Mouse (Mus musculus) CH12.LX (cell line): ENCODE measurements around the gene Adora2b. TPM values are rescaled to one million over a fixed set of nuclear protein-coding genes. Genes with fewer than 3 reads are reported as not detected.

Source experiments
- DNase-seq: peaks from one replicate; pipeline ENCODE4 v3.0.0-alpha.2; 2013; ENCODE audit errors: extremely low read depth
- H3K27ac ChIP-seq: 2 replicates; pipeline ENCODE4 v1.5.1; 2012; ENCODE audit warnings: low read depth, mild to moderate bottlenecking, control low read depth, moderate library complexity; ENCODE audit not compliant: insufficient read depth
- H3K27me3 ChIP-seq: replicated peaks from 2 replicates; pipeline ENCODE3; 2012; ENCODE audit warnings: inconsistent platforms
- H3K36me3 ChIP-seq, 2 experiments: replicated peaks in 1 of 2; 2 replicates each; pipeline versions ENCODE3 to v1.6.1; 2012; ENCODE audit warnings: inconsistent platforms in 1 of 2, low read length in 1 of 2, mild to moderate bottlenecking in 1 of 2, mixed read lengths in 1 of 2, moderate library complexity in 1 of 2; ENCODE audit not compliant: control insufficient read depth in 1 of 2, insufficient read depth in 1 of 2
- H3K4me1 ChIP-seq, 2 experiments: 2 replicates each; pipeline ENCODE4 v1.6.1; 2012; ENCODE audit warnings: inconsistent platforms in 1 of 2, moderate library complexity in 1 of 2; ENCODE audit not compliant: insufficient read depth in 2 of 2, control insufficient read depth in 1 of 2
- H3K4me2 ChIP-seq: 2 replicates; pipeline ENCODE4 v1.6.1; 2012; ENCODE audit warnings: low read depth, mild to moderate bottlenecking, control low read depth; ENCODE audit not compliant: poor library complexity, insufficient read depth, severe bottlenecking
- H3K4me3 ChIP-seq, 3 experiments: fragments of 150-350 bp in 1 of 3; sonication (generic) in 1 of 3; replicated peaks in 1 of 3; 2 replicates each; pipeline versions ENCODE3 to v1.5.1; 2011 to 2012; ENCODE audit warnings: low read depth in 2 of 3, low read length in 2 of 3, mild to moderate bottlenecking in 2 of 3, moderate library complexity in 2 of 3, control low read depth in 1 of 3, improper control_type of control experiment in 1 of 3, inconsistent platforms in 1 of 3, mixed read lengths in 1 of 3; ENCODE audit not compliant: poor library complexity in 1 of 3
- H3K79me2 ChIP-seq: replicated peaks from 2 replicates; pipeline ENCODE4 v1.6.1; 2012; ENCODE audit warnings: mild to moderate bottlenecking, moderate library complexity; ENCODE audit not compliant: control insufficient read depth, poor library complexity, insufficient read depth, severe bottlenecking; ENCODE audit errors: extremely low read depth
- H3K9ac ChIP-seq: 2 replicates; pipeline ENCODE4 v1.6.1; 2012; ENCODE audit warnings: low read depth, mild to moderate bottlenecking, control low read depth, moderate library complexity; ENCODE audit not compliant: insufficient read depth
- H3K9me3 ChIP-seq: replicated peaks from 2 replicates; pipeline ENCODE3; 2012; ENCODE audit warnings: low read length, inconsistent platforms, mixed read lengths
- BHLHE40 ChIP-seq: IDR thresholded peaks from 2 replicates; pipeline ENCODE4 v1.6.1; 2011; ENCODE audit warnings: mild to moderate bottlenecking, low read depth, low read length, improper control_type of control experiment
- CHD1 ChIP-seq: IDR thresholded peaks from 2 replicates; pipeline ENCODE4 v1.6.1; 2012; ENCODE audit warnings: low read depth, low read length, improper control_type of control experiment, inconsistent platforms
- CHD2 ChIP-seq: IDR thresholded peaks from 2 replicates; pipeline ENCODE4 v1.6.1; 2011; ENCODE audit warnings: low read length, improper control_type of control experiment
- CTCF ChIP-seq, 2 experiments: IDR thresholded peaks in 1 of 2; conservative IDR thresholded peaks in 1 of 2; 2 replicates each; pipeline ENCODE4 v1.5.1; 2011 to 2012; ENCODE audit warnings: low read depth in 2 of 2, low read length in 2 of 2, improper control_type of control experiment in 1 of 2, inconsistent platforms in 1 of 2, mild to moderate bottlenecking in 1 of 2, moderate library complexity in 1 of 2
- E2F4 ChIP-seq: IDR thresholded peaks from 2 replicates; pipeline ENCODE4 v1.6.1; 2011; ENCODE audit warnings: low read depth, low read length, improper control_type of control experiment; ENCODE audit not compliant: insufficient replicate concordance
- ELF1 ChIP-seq: IDR thresholded peaks from 2 replicates; pipeline ENCODE4 v1.6.1; 2014; ENCODE audit warnings: low read depth, mild to moderate bottlenecking, inconsistent platforms, low read length, improper control_type of control experiment
- EP300 ChIP-seq: IDR thresholded peaks from 2 replicates; pipeline ENCODE4 v1.6.1; 2011; ENCODE audit warnings: low read length, improper control_type of control experiment
- ETS1 ChIP-seq: conservative IDR thresholded peaks from 2 replicates; pipeline ENCODE4 v1.6.1; 2012; ENCODE audit warnings: low read depth, mild to moderate bottlenecking, inconsistent platforms, low read length, improper control_type of control experiment, moderate library complexity
- GABPA ChIP-seq: IDR thresholded peaks from 2 replicates; pipeline ENCODE4 v1.6.1; 2012; ENCODE audit warnings: low read depth, low read length, improper control_type of control experiment, inconsistent platforms; ENCODE audit not compliant: insufficient replicate concordance
- HCFC1 ChIP-seq: IDR thresholded peaks from 2 replicates; pipeline ENCODE4 v1.6.1; 2012; ENCODE audit warnings: low read depth, mild to moderate bottlenecking, inconsistent platforms, low read length, improper control_type of control experiment
- IRF4 ChIP-seq: IDR thresholded peaks from 2 replicates; pipeline ENCODE4 v1.6.1; 2014; ENCODE audit warnings: low read depth, mild to moderate bottlenecking, inconsistent platforms, low read length, improper control_type of control experiment
- JUN ChIP-seq: IDR thresholded peaks from 2 replicates; pipeline ENCODE4 v1.6.1; 2011; ENCODE audit warnings: low read depth, mild to moderate bottlenecking, low read length, improper control_type of control experiment, moderate library complexity; ENCODE audit not compliant: insufficient read depth
- JUND ChIP-seq: conservative IDR thresholded peaks from 2 replicates; pipeline ENCODE4 v1.6.1; 2011; ENCODE audit warnings: low read depth, low read length, improper control_type of control experiment
- KAT2A ChIP-seq: IDR thresholded peaks from 2 replicates; pipeline ENCODE4 v1.6.1; 2012; ENCODE audit warnings: low read length, improper control_type of control experiment, inconsistent platforms; ENCODE audit not compliant: insufficient replicate concordance
- MAFK ChIP-seq: IDR thresholded peaks from 2 replicates; pipeline ENCODE4 v1.6.1; 2011; ENCODE audit warnings: low read length, improper control_type of control experiment; ENCODE audit not compliant: insufficient replicate concordance
- MAX ChIP-seq: IDR thresholded peaks from 2 replicates; pipeline ENCODE4 v1.6.1; 2011; ENCODE audit warnings: low read length, improper control_type of control experiment
- MAZ ChIP-seq: IDR thresholded peaks from 2 replicates; pipeline ENCODE4 v1.6.1; 2012; ENCODE audit warnings: low read depth, mild to moderate bottlenecking, inconsistent platforms, low read length, improper control_type of control experiment, moderate library complexity
- MEF2A ChIP-seq: IDR thresholded peaks from 2 replicates; pipeline ENCODE4 v1.6.1; 2014; ENCODE audit warnings: low read depth, mild to moderate bottlenecking, inconsistent platforms, low read length, improper control_type of control experiment, borderline replicate concordance
- MXI1 ChIP-seq: IDR thresholded peaks from 2 replicates; pipeline ENCODE4 v1.6.1; 2011; ENCODE audit warnings: mild to moderate bottlenecking, low read depth, low read length, improper control_type of control experiment
- MYC ChIP-seq: IDR thresholded peaks from 2 replicates; pipeline ENCODE4 v1.6.1; 2011; ENCODE audit warnings: low read depth, mild to moderate bottlenecking, improper control_type of control experiment, low read length
- NELFE ChIP-seq: IDR thresholded peaks from 2 replicates; pipeline ENCODE4 v1.6.1; 2011; ENCODE audit warnings: low read depth, low read length, improper control_type of control experiment
- NRF1 ChIP-seq: IDR thresholded peaks from 2 replicates; pipeline ENCODE4 v1.6.1; 2014; ENCODE audit warnings: low read depth, mild to moderate bottlenecking, inconsistent platforms, low read length, improper control_type of control experiment, moderate library complexity
- PAX5 ChIP-seq: IDR thresholded peaks from 2 replicates; pipeline ENCODE4 v1.6.1; 2012; ENCODE audit warnings: low read length, inconsistent platforms, mixed read lengths
- POLR2A ChIP-seq: IDR thresholded peaks from 2 replicates; pipeline ENCODE4 v1.6.1; 2011; ENCODE audit warnings: low read depth, mild to moderate bottlenecking, improper control_type of control experiment, low read length
- POLR2AphosphoS2 ChIP-seq: IDR thresholded peaks from 2 replicates; pipeline ENCODE4 v1.6.1; 2011; ENCODE audit warnings: low read depth, low read length, improper control_type of control experiment
- RAD21 ChIP-seq: IDR thresholded peaks from 2 replicates; pipeline ENCODE4 v1.6.1; 2011; ENCODE audit warnings: low read depth, mild to moderate bottlenecking, low read length, improper control_type of control experiment, moderate library complexity
- RCOR1 ChIP-seq: conservative IDR thresholded peaks from 2 replicates; pipeline ENCODE4 v1.6.1; 2012; ENCODE audit warnings: low read depth, mild to moderate bottlenecking, inconsistent platforms, low read length, improper control_type of control experiment
- SIN3A ChIP-seq: IDR thresholded peaks from 2 replicates; pipeline ENCODE4 v1.6.1; 2012; ENCODE audit warnings: low read length, improper control_type of control experiment, inconsistent platforms
- SMC3 ChIP-seq: IDR thresholded peaks from 2 replicates; pipeline ENCODE4 v1.6.1; 2011; ENCODE audit warnings: low read depth, low read length, improper control_type of control experiment
- TBP ChIP-seq: conservative IDR thresholded peaks from 2 replicates; pipeline ENCODE4 v1.6.1; 2011; ENCODE audit warnings: low read depth, low read length, improper control_type of control experiment
- TCF12 ChIP-seq: IDR thresholded peaks from 2 replicates; pipeline ENCODE4 v1.6.1; 2014; ENCODE audit warnings: low read depth, mild to moderate bottlenecking, inconsistent platforms, low read length, improper control_type of control experiment
- UBTF ChIP-seq: IDR thresholded peaks from 2 replicates; pipeline ENCODE4 v1.6.1; 2012; ENCODE audit warnings: low read depth, mild to moderate bottlenecking, inconsistent platforms, low read length, improper control_type of control experiment, moderate library complexity
- USF1 ChIP-seq: IDR thresholded peaks from 2 replicates; pipeline ENCODE4 v1.6.1; 2014; ENCODE audit warnings: low read depth, mild to moderate bottlenecking, inconsistent platforms, low read length, improper control_type of control experiment
- USF2 ChIP-seq: conservative IDR thresholded peaks from 2 replicates; pipeline ENCODE4 v1.6.1; 2011; ENCODE audit warnings: low read depth, low read length, improper control_type of control experiment
- ZC3H11A ChIP-seq: IDR thresholded peaks from 2 replicates; pipeline ENCODE4 v1.6.1; 2012; ENCODE audit warnings: low read depth, mild to moderate bottlenecking, inconsistent platforms, low read length, improper control_type of control experiment
- ZKSCAN1 ChIP-seq: IDR thresholded peaks from 2 replicates; pipeline ENCODE4 v1.6.1; 2012; ENCODE audit warnings: low read depth, inconsistent platforms, low read length, improper control_type of control experiment, borderline replicate concordance
- ZMIZ1 ChIP-seq: IDR thresholded peaks from 2 replicates; pipeline ENCODE4 v1.6.1; 2012; ENCODE audit warnings: low read depth, mild to moderate bottlenecking, inconsistent platforms, low read length, improper control_type of control experiment
- ZNF384 ChIP-seq: IDR thresholded peaks from 2 replicates; pipeline ENCODE4 v1.6.1; 2012; ENCODE audit warnings: low read depth, low read length, improper control_type of control experiment, inconsistent platforms
- dilution Hi-C: fragments of 300-500 bp; cut with MboI; formaldehyde crosslinking; loops from 2 replicates; pipeline ENCODE4 v1.14.3; 2020; ENCODE audit warnings: low sequenced_read_pairs; ENCODE audit not compliant: extremely low pct_unique_long_range_greater_than_20kb, extremely low pct_ligation_motif_present
- in situ Hi-C: fragments of 300-500 bp; cut with MboI; formaldehyde crosslinking; loops from 3 replicates; pipeline ENCODE4 v1.14.3; 2019; ENCODE audit warnings: low sequenced_read_pairs, low pct_ligation_motif_present, low pct_unique_long_range_greater_than_20kb, mixed read lengths
- polyA plus RNA-seq: library from polyadenylated mRNA; unstranded; fragments of >175 nt; gene quantifications from 2 replicates; pipeline ENCODE4 v1.2.1, GENCODE M21; 2012; ENCODE audit warnings: low read depth; ENCODE audit not compliant: insufficient read length
- total RNA-seq, 2 experiments: library from RNA; depleted of rRNA; stranded (reverse); fragments of 300-350 nt in 1 of 2; fragments of >200 nt in 1 of 2; gene quantifications; 2 replicates each; pipeline ENCODE4 v1.2.3; 2012 to 2014

Adora2b gene
- total RNA-seq (2012; rRNA removed) (0.92 and 1.7 TPM in 2 replicates), total RNA-seq (2014; rRNA removed) (0.45 and 0.77 TPM in 2 replicates), polyA plus RNA-seq (0.44 and 0.87 TPM in 2 replicates)

GRCm38 (mm10) chr11:62248401-62249244, at the start of gene Adora2b:
TSS of gene Adora2b (plus strand) at chr11:62248984.
- peaks cover 0 to 31% of the 10 kb centered on the region in 2 experiments; a peak in 2 of 4 replicates for H3K4me1 ChIP-seq
- H3K9me3 ChIP-seq, result peaks cover 20% of the 10 kb centered on the region
- H3K9ac ChIP-seq, result no peak within 1 kb of the TSS
- H3K27ac ChIP-seq, result no peak within 1 kb of the TSS
- H3K4me2 ChIP-seq, result peak within 1 kb of the TSS; percentile 93
- in situ Hi-C loops (no loop called here), dilution Hi-C loops (no loop called here)
- peak within 1 kb of the TSS; percentile 55 to 59 (median 57) for H3K4me3 ChIP-seq
- H3K36me3 ChIP-seq, result no peaks in the 10 kb centered on the region
- peak; percentile 71 for DNase-seq
- peaks cover 33% of the 10 kb centered on the region for H3K27me3 ChIP-seq
- TF ChIP-seq ZC3H11A (no peak), POLR2AphosphoS2 (no peak), USF2 (no peak), HCFC1 (no peak; the same call in 1 of the 2 replicates), E2F4 (no peak), SIN3A (0 out of 2 replicates have a peak, but pooled peaks have one; percentile 11), UBTF (no peak; the same call in 1 of the 2 replicates), MAFK (no peak), TBP (no peak), NELFE (no peak), MAX (no peak), GABPA (no peak), MEF2A (no peak), MXI1 (peak; percentile 65; the same call in 1 of the 2 replicates), JUN (no peak), ZMIZ1 (no peak; the same call in 1 of the 2 replicates), USF1 (no peak), BHLHE40 (no peak), POLR2A (peak; percentile 55), JUND (no peak), SMC3 (no peak; the same call in 1 of the 2 replicates), ELF1 (0 out of 2 replicates have a peak, but pooled peaks have one; percentile 19), NRF1 (peak; percentile 50; the same call in 1 of the 2 replicates), MAZ (no peak), CTCF (conservative IDR thresholded peaks at IDR 0.05 in 1 of 2, IDR thresholded peaks at IDR 0.05 in 1 of 2; ENCODE audit: low read depth in 2 of 2, low read length in 2 of 2) (no peak), CHD1 (no peak), PAX5 (no peak), KAT2A (no peak), EP300 (no peak), RCOR1 (no peak), CHD2 (no peak), ZNF384 (no peak), IRF4 (no peak), MYC (no peak), TCF12 (peak; percentile 14; the same call in 1 of the 2 replicates), ETS1 (no peak), RAD21 (no peak), ZKSCAN1 (no peak)
- TF ChIP-seq, all 38 proteins: peak for 6
- H3K79me2 ChIP-seq, result no peaks in the 10 kb centered on the region
